In genomic region chr13:16017777-16018176, GRCm38 (mm10) we compare ENCODE assay signal across 8 mouse cellular contexts. TPM values are rescaled to one million over a fixed set of nuclear protein-coding genes. Genes with fewer than 3 reads are reported as not detected.
A peak's percentile ranks its signal among the peaks of the same experiment; 100 is the strongest.
DNase-seq lines count a peak whose midpoint lies in the region; ATAC-seq and TF ChIP-seq lines count a peak whose summit lies in the region.

No protein-coding gene starts in this region.

- no peaks in the 10 kb centered on the region for H3K4me1 ChIP-seq in ES-Bruce4 (ENCODE audit: control insufficient read depth, insufficient read depth, low read length)
- peaks cover 7 to 9% of the 10 kb centered on the region in 2 experiments; a peak in 2 of 4 replicates for H3K4me1 ChIP-seq in heart, embryonic 14.5 days (ENCODE audit: control insufficient read depth in 2 of 2, insufficient read depth in 2 of 2, low read length in 2 of 2)
- H3K4me1 ChIP-seq in liver, embryonic 15.5 days (replicated peaks) = 0 out of 2 replicates have a peak, but pooled peaks cover 3% of the 10 kb centered on the region
- no peaks in the 10 kb centered on the region for H3K4me1 ChIP-seq in stomach, postnatal 0 days (replicated peaks; ENCODE audit: control insufficient read depth, insufficient read depth)

- DNase-seq in embryo, embryonic 11 days = peak; percentile 27
- no peak for DNase-seq in embryo, embryonic 9.5 days (ENCODE audit: extremely low spot score)
- no peak for DNase-seq in stomach, postnatal 0 days (ENCODE audit: low spot score)
- no peak for DNase-seq in gastrocnemius, postnatal 25 days
- no peak for DNase-seq in natural killer cell, adult 2 months (ENCODE audit: low spot score in 2 of 2)

- peak overlapping the region; percentile 43 for H3K4me3 ChIP-seq in ES-Bruce4 (ENCODE audit: low read depth, low read length)
- peak overlapping the region; percentile 62 to 63 for H3K4me3 ChIP-seq in heart, embryonic 14.5 days (ENCODE audit: control insufficient read depth in 1 of 2, insufficient read depth in 1 of 2, low read depth in 1 of 2, low read length in 2 of 2)
- peak overlapping the region; percentile 38 for H3K4me3 ChIP-seq in liver, embryonic 15.5 days (replicated peaks)
- H3K4me3 ChIP-seq in stomach, postnatal 0 days (ENCODE audit: low read depth, low read length) = peak overlapping the region; percentile 40

- TF ChIP-seq POLR2A in ES-Bruce4 (IDR thresholded peaks at IDR 0.05; ENCODE audit: insufficient read depth, low read length) = no peak

- H3K9me3 ChIP-seq in ES-Bruce4 (replicated peaks; ENCODE audit: control insufficient read depth, insufficient read depth, low read length, poor library complexity, severe bottlenecking) = no peaks in the 10 kb centered on the region
- H3K9me3 ChIP-seq in heart, embryonic 14.5 days (ENCODE audit: control insufficient read depth, low read length) = no peaks in the 10 kb centered on the region
- no peaks in the 10 kb centered on the region for H3K9me3 ChIP-seq in liver, embryonic 15.5 days (replicated peaks)
- no peaks in the 10 kb centered on the region for H3K9me3 ChIP-seq in stomach, postnatal 0 days (ENCODE audit: control insufficient read depth, low read length)

- 2% methylated on average over 8 of the region's 9 CpGs for WGBS in heart, embryonic 14.5 days
- WGBS in liver, embryonic 15.5 days (ENCODE audit: insufficient replicate concordance) = 3% methylated on average over 9 of the region's 9 CpGs
- 11% methylated on average over 5 of the region's 9 CpGs for WGBS in stomach, postnatal 0 days

- no peak for TF ChIP-seq EP300 in ES-Bruce4 (IDR thresholded peaks at IDR 0.05; ENCODE audit: insufficient read depth, low read depth, low read length)
- no peak for TF ChIP-seq EP300 in stomach, postnatal 0 days (optimal IDR thresholded peaks at IDR 0.05)

- H3K36me3 ChIP-seq in ES-Bruce4 (ENCODE audit: control insufficient read depth, insufficient read depth, low read length, poor library complexity, severe bottlenecking) = no peaks in the 10 kb centered on the region
- no peaks in the 10 kb centered on the region for H3K36me3 ChIP-seq in heart, embryonic 14.5 days (ENCODE audit: control insufficient read depth, insufficient read depth, low read length)
- H3K36me3 ChIP-seq in liver, embryonic 15.5 days (replicated peaks) = no peaks in the 10 kb centered on the region
- H3K36me3 ChIP-seq in stomach, postnatal 0 days (ENCODE audit: control insufficient read depth, insufficient read depth, low read length) = no peaks in the 10 kb centered on the region

- no peak overlapping the region for H3K27ac ChIP-seq in ES-Bruce4 (ENCODE audit: insufficient read depth, low read length)
- peak overlapping the region; percentile 52 to 78 for H3K27ac ChIP-seq in heart, embryonic 14.5 days (replicated peaks in 1 of 2; ENCODE audit: control insufficient read depth in 1 of 2, insufficient read depth in 1 of 2, low read depth in 2 of 2, low read length in 2 of 2)
- H3K27ac ChIP-seq in liver, embryonic 15.5 days (replicated peaks) = 0 out of 2 replicates have a peak overlapping the region, but pooled peaks have one; percentile 19
- no peak overlapping the region for H3K27ac ChIP-seq in stomach, postnatal 0 days (replicated peaks)

- no peak for TF ChIP-seq CTCF in ES-Bruce4 (IDR thresholded peaks at IDR 0.05; ENCODE audit: low read depth, low read length)
- no peak for TF ChIP-seq CTCF in stomach, postnatal 0 days (IDR thresholded peaks at IDR 0.05; ENCODE audit: low read depth)

- ATAC-seq in heart, embryonic 14.5 days (ENCODE audit: insufficient number of reproducible peaks, insufficient read depth, low FRiP score, low read depth) = no peak
- ATAC-seq in liver, embryonic 15.5 days (ENCODE audit: insufficient read depth) = no peak
- 0 out of 2 replicates have a peak, but pooled peaks have one; percentile 45 for ATAC-seq in stomach, postnatal 0 days (ENCODE audit: low FRiP score, low TSS enrichment)

- H3K27me3 ChIP-seq in ES-Bruce4 (ENCODE audit: control insufficient read depth, insufficient read depth, low read length, poor library complexity, severe bottlenecking) = peaks cover 5% of the 10 kb centered on the region; the same call in 1 of the 2 replicates
- no peaks in the 10 kb centered on the region for H3K27me3 ChIP-seq in heart, embryonic 14.5 days (ENCODE audit: control insufficient read depth, insufficient read depth, low read length)
- H3K27me3 ChIP-seq in liver, embryonic 15.5 days = peaks cover 25% of the 10 kb centered on the region; the same call in 1 of the 2 replicates
- H3K27me3 ChIP-seq in stomach, postnatal 0 days (ENCODE audit: control insufficient read depth, insufficient read depth, low read length) = no peaks in the 10 kb centered on the region

- H3K4me2 ChIP-seq in heart, embryonic 14.5 days (ENCODE audit: low read length) = peak overlapping the region; percentile 84
- peak overlapping the region; percentile 55 for H3K4me2 ChIP-seq in liver, embryonic 15.5 days
- H3K4me2 ChIP-seq in stomach, postnatal 0 days (replicated peaks; ENCODE audit: low read depth) = peak overlapping the region; percentile 69

- peak overlapping the region; percentile 46 for H3K9ac ChIP-seq in ES-Bruce4 (ENCODE audit: low read depth, poor library complexity, severe bottlenecking)
- H3K9ac ChIP-seq in heart, embryonic 14.5 days (ENCODE audit: low read length) = peak overlapping the region; percentile 85
- no peak overlapping the region for H3K9ac ChIP-seq in liver, embryonic 15.5 days
- peak overlapping the region; percentile 8 for H3K9ac ChIP-seq in stomach, postnatal 0 days (ENCODE audit: low read length)

RNA-seq across cellular contexts. Expression of gene Inhba, which starts 6.1 kb away (rescaled TPM):
- polyA plus RNA-seq in ES-Bruce4 (2011; ENCODE audit: insufficient read depth, insufficient read length, low read depth, missing spikeins) = 6.4 and 7.0 TPM in 2 replicates
- polyA plus RNA-seq in heart, embryonic 14.5 days (2014; fragmentation: Nextera tagmentation; extraction: Ambion mirVana) = 11.0 and 14.6 TPM in 2 replicates
- polyA plus RNA-seq in liver, embryonic 15.5 days (2015; fragmentation: Nextera tagmentation; extraction: Ambion mirVana) = 2.3 and 3.2 TPM in 2 replicates
- 3.1 and 3.2 TPM in 2 replicates for polyA plus RNA-seq in stomach, postnatal 0 days (2015; fragmentation: Nextera tagmentation; extraction: Ambion mirVana)
- 1 to 10 TPM; 1.5 to 1.8 TPM for total RNA-seq in gastrocnemius, postnatal 25 days (2021)

Comparison
In these comparisons a context has a peak if more than half of its experiments do, and no peak if none do; other contexts are left out.
1. H3K27ac ChIP-seq: peak in heart, embryonic 14.5 days (2 of 2) and liver, embryonic 15.5 days (single experiment); none in ES-Bruce4 (single experiment) and stomach, postnatal 0 days (single experiment).
2. Peak in every context shown above with its lines, with median percentiles within 50 percentile points of each other: H3K4me3 ChIP-seq and H3K4me2 ChIP-seq.